Mouse (Mus musculus): ENCODE results near the gene Gstp1. TPM values are rescaled to one million over a fixed set of nuclear protein-coding genes. Genes with fewer than 3 reads are reported as not detected.
A peak's percentile ranks its signal among the peaks of the same experiment; 100 is the strongest.
"Not testable (repeated sequence)": the region's sequence is repeated elsewhere in the genome, so short reads cannot be mapped to it uniquely, and the experiment has no call there.

The Gstp1 gene
- polyA plus RNA-seq, 1 experiment from 2014 or later: 573 TPM

GRCm38 (mm10) chr19:4046866-4047254, 9.1 kb upstream of the Gstp1 start:
- WGBS: 90% methylated on average over 8 of the region's 8 CpGs
- H3K9me3 ChIP-seq: no peaks in the 10 kb centered on the region

GRCm38 (mm10) chr19:4045966-4046865, 8.4 kb upstream of the Gstp1 start, which contains the start of gene Gstp2:
Gstp2 (minus strand) TSS chr19:4046023.
- no peaks in the 10 kb centered on the region for H3K27me3 ChIP-seq
- no peak within 1 kb of the TSS for H3K4me3 ChIP-seq
- WGBS: 47% methylated on average over 16 of the region's 16 CpGs
- 0 out of 2 replicates have a peak within 1 kb of the TSS, but pooled peaks have one; percentile 1 for H3K27ac ChIP-seq (replicated peaks)
- H3K9ac ChIP-seq: no peak within 1 kb of the TSS
- ATAC-seq (ENCODE audit: low FRiP score, low read depth): peak; percentile 15; the same call in 1 of the 2 replicates
- no peaks in the 10 kb centered on the region for H3K4me1 ChIP-seq (replicated peaks)
- no peaks in the 10 kb centered on the region for H3K36me3 ChIP-seq
- peak within 1 kb of the TSS; percentile 40 for H3K4me2 ChIP-seq
- H3K9me3 ChIP-seq: no peaks in the 10 kb centered on the region

More at GRCm38 (mm10) chr19:4046866-4047254, 9.1 kb upstream of the Gstp1 start:
- no peaks in the 10 kb centered on the region for H3K4me1 ChIP-seq (replicated peaks)
- ATAC-seq (ENCODE audit: low FRiP score, low read depth): no peak
- H3K9ac ChIP-seq: no peak overlapping the region
- H3K27ac ChIP-seq (replicated peaks): no peak overlapping the region
- H3K36me3 ChIP-seq: no peaks in the 10 kb centered on the region
- no peak overlapping the region for H3K4me3 ChIP-seq
- no peaks in the 10 kb centered on the region for H3K27me3 ChIP-seq
- no peak overlapping the region for H3K4me2 ChIP-seq

GRCm38 (mm10) chr19:4044109-4044508, 6.3 kb upstream of the Gstp1 start:
- not testable (repeated sequence) for H3K9me3 ChIP-seq; H3K27ac ChIP-seq (replicated peaks); H3K36me3 ChIP-seq; H3K4me2 ChIP-seq; H3K27me3 ChIP-seq; ATAC-seq (ENCODE audit: low FRiP score, low read depth); H3K9ac ChIP-seq; H3K4me3 ChIP-seq; H3K4me1 ChIP-seq (replicated peaks)
- 91% methylated on average over 5 of the region's 5 CpGs for WGBS

- Histone ChIP-seq H3K36me3 (no peaks in the 10 kb centered on the region), H3K4me2 (no peak overlapping the region), H3K4me1 (replicated peaks) (peaks cover 11% of the 10 kb centered on the region), H3K9ac (no peak overlapping the region), H3K27me3 (no peaks in the 10 kb centered on the region), H3K9me3 (no peaks in the 10 kb centered on the region), H3K4me3 (no peak overlapping the region), H3K27ac (replicated peaks) (no peak overlapping the region)
- 77% methylated on average over 14 of the region's 14 CpGs for WGBS
- ATAC-seq (ENCODE audit: low FRiP score, low read depth): no peak
These were observed 4.3 kb upstream of the Gstp1 start for GRCm38 (mm10) chr19:4042124-4042523.

GRCm38 (mm10) chr19:4041500-4041899, 3.7 kb upstream of the Gstp1 start:
- not testable (repeated sequence) for H3K4me3 ChIP-seq; H3K27me3 ChIP-seq; H3K36me3 ChIP-seq; H3K9me3 ChIP-seq; H3K9ac ChIP-seq; H3K4me2 ChIP-seq; H3K27ac ChIP-seq (replicated peaks); ATAC-seq (ENCODE audit: low FRiP score, low read depth)
- H3K4me1 ChIP-seq (replicated peaks): peaks cover 13% of the 10 kb centered on the region
- 89% methylated on average over 3 of the region's 4 CpGs for WGBS

GRCm38 (mm10) chr19:4040941-4041340, 3.2 kb upstream of the Gstp1 start:
- not testable (repeated sequence) for H3K4me3 ChIP-seq; H3K36me3 ChIP-seq; H3K9ac ChIP-seq; H3K27me3 ChIP-seq; H3K9me3 ChIP-seq; ATAC-seq (ENCODE audit: low FRiP score, low read depth); H3K27ac ChIP-seq (replicated peaks); H3K4me2 ChIP-seq
- WGBS: 91% methylated on average over 5 of the region's 5 CpGs
- peaks cover 19% of the 10 kb centered on the region for H3K4me1 ChIP-seq (replicated peaks)

- Histone ChIP-seq H3K4me2 (peak overlapping the region; percentile 69), H3K9ac (peak overlapping the region; percentile 63), H3K4me3 (peak overlapping the region; percentile 60), H3K4me1 (replicated peaks) (peaks cover 19% of the 10 kb centered on the region), H3K27ac (replicated peaks) (peak overlapping the region; percentile 74)
- H3K27me3 ChIP-seq, H3K36me3 ChIP-seq, H3K9me3 ChIP-seq: not testable (repeated sequence)
- WGBS: 22% methylated on average over 7 of the region's 8 CpGs
- 0 out of 2 replicates have a peak, but pooled peaks have one; percentile 52 for ATAC-seq (ENCODE audit: low FRiP score, low read depth)
These were observed 514 bp downstream of the Gstp1 start for GRCm38 (mm10) chr19:4037154-4037787.

GRCm38 (mm10) chr19:4036327-4037045, 1.3 kb downstream of the Gstp1 start:
- H3K27me3 ChIP-seq: no peaks in the 10 kb centered on the region
- H3K4me2 ChIP-seq: peak overlapping the region; percentile 18
- 76% methylated on average over 12 of the region's 12 CpGs for WGBS
- ATAC-seq (ENCODE audit: low FRiP score, low read depth): no peak
- H3K9me3 ChIP-seq: no peaks in the 10 kb centered on the region
- no peak overlapping the region for H3K27ac ChIP-seq (replicated peaks)
- H3K4me1 ChIP-seq (replicated peaks): peaks cover 19% of the 10 kb centered on the region
- no peak overlapping the region for H3K9ac ChIP-seq
- H3K4me3 ChIP-seq: no peak overlapping the region
- H3K36me3 ChIP-seq: peaks cover 4% of the 10 kb centered on the region; the same call in 1 of the 2 replicates

- H3K9ac ChIP-seq: no peak overlapping the region
These were observed 4.0 kb downstream of the Gstp1 start for GRCm38 (mm10) chr19:4033742-4034141.

GRCm38 (mm10) chr19:4033298-4033697, 4.5 kb downstream of the Gstp1 start:
- 67% methylated on average over 3 of the region's 3 CpGs for WGBS

More at GRCm38 (mm10) chr19:4033742-4034141, 4.0 kb downstream of the Gstp1 start:
- H3K4me2 ChIP-seq: no peak overlapping the region
- no peak for ATAC-seq (ENCODE audit: low FRiP score, low read depth)
- WGBS: 64% methylated on average over 5 of the region's 5 CpGs
- H3K36me3 ChIP-seq: peaks cover 4% of the 10 kb centered on the region; the same call in 1 of the 2 replicates
- H3K4me1 ChIP-seq (replicated peaks): peaks cover 19% of the 10 kb centered on the region
- no peaks in the 10 kb centered on the region for H3K9me3 ChIP-seq
- no peaks in the 10 kb centered on the region for H3K27me3 ChIP-seq
- H3K27ac ChIP-seq (replicated peaks): no peak overlapping the region
- H3K4me3 ChIP-seq: no peak overlapping the region

GRCm38 (mm10) chr19:4032668-4033067, 5.1 kb downstream of the Gstp1 start:
- H3K27me3 ChIP-seq: no peaks in the 10 kb centered on the region
- H3K4me2 ChIP-seq: no peak overlapping the region
- ATAC-seq (ENCODE audit: low FRiP score, low read depth): no peak
- WGBS: 68% methylated on average over 7 of the region's 7 CpGs
- no peak overlapping the region for H3K9ac ChIP-seq
- no peaks in the 10 kb centered on the region for H3K9me3 ChIP-seq
- H3K27ac ChIP-seq (replicated peaks): no peak overlapping the region
- H3K4me1 ChIP-seq (replicated peaks): peaks cover 12% of the 10 kb centered on the region
- peaks cover 4% of the 10 kb centered on the region; the same call in 1 of the 2 replicates for H3K36me3 ChIP-seq
- no peak overlapping the region for H3K4me3 ChIP-seq

More at GRCm38 (mm10) chr19:4033298-4033697, 4.5 kb downstream of the Gstp1 start:
- no peak for ATAC-seq (ENCODE audit: low FRiP score, low read depth)
- no peaks in the 10 kb centered on the region for H3K9me3 ChIP-seq
- H3K9ac ChIP-seq: no peak overlapping the region
- H3K27me3 ChIP-seq: no peaks in the 10 kb centered on the region
- H3K4me1 ChIP-seq (replicated peaks): peaks cover 17% of the 10 kb centered on the region
- no peak overlapping the region for H3K4me3 ChIP-seq
- H3K27ac ChIP-seq (replicated peaks): no peak overlapping the region
- H3K36me3 ChIP-seq: peaks cover 4% of the 10 kb centered on the region; the same call in 1 of the 2 replicates
- H3K4me2 ChIP-seq: no peak overlapping the region

Measured in hindbrain, embryonic 15.5 days (tissue).